ENCODE assay signal across 9 mouse cellular contexts in genomic region chr10:8761656-8762055, GRCm38 (mm10).
DNase-seq lines count a peak whose midpoint lies in the region; ATAC-seq and TF ChIP-seq lines count a peak whose summit lies in the region.
"Had no signal": no experiment of that assay in that cellular context is flagged by ENCODE, and none has a peak within 500 bp of the region (broad histone marks: within the 10 kb centered on the region; RNA-seq: fewer than 3 reads in every experiment).

No protein-coding gene starts in this region.

- no peak for DNase-seq in heart, adult 8-10 months (ENCODE audit: low spot score)
- no peak for DNase-seq in testis, postnatal 10 days (ENCODE audit: low spot score)
- DNase-seq in adrenal gland, postnatal 25 days, result no peak
- no peak for DNase-seq in cerebellum, adult 11-12 months
- DNase-seq: cerebellum, adult 9-10 months had no signal

- no peak for ATAC-seq in heart, embryonic 14.5 days (ENCODE audit: insufficient number of reproducible peaks, insufficient read depth, low FRiP score, low read depth)
- ATAC-seq in limb, embryonic 15.5 days (ENCODE audit: insufficient number of reproducible peaks, low FRiP score, low TSS enrichment, low read depth), result no peak
- ATAC-seq in erythroblast, adult 5-6 weeks (replicated peaks; ENCODE audit: low FRiP score, poor library complexity, severe bottlenecking), result no peak

- H3K36me3 ChIP-seq in heart, embryonic 14.5 days (ENCODE audit: control insufficient read depth, insufficient read depth, low read length), result 0 out of 2 replicates have a peak, but pooled peaks cover 3% of the 10 kb centered on the region
- H3K36me3 ChIP-seq in testis, adult 2 months (ENCODE audit: control insufficient read depth, insufficient read depth, low read length), result no peaks in the 10 kb centered on the region
- H3K36me3 ChIP-seq in limb, embryonic 15.5 days, result no peaks in the 10 kb centered on the region

- TF ChIP-seq CTCF in testis, adult 2 months (IDR thresholded peaks at IDR 0.05; ENCODE audit: control insufficient read depth, insufficient read depth, insufficient replicate concordance, low read depth, low read length), result no peak

- WGBS in heart, embryonic 14.5 days, result 65% methylated on average over 9 of the region's 9 CpGs
- WGBS in limb, embryonic 15.5 days, result 36% methylated on average over 9 of the region's 9 CpGs

- H3K9ac ChIP-seq in heart, embryonic 14.5 days (ENCODE audit: low read length), result peak overlapping the region; percentile 68
- 0 out of 2 replicates have a peak overlapping the region, but pooled peaks have one; percentile 10 for H3K9ac ChIP-seq in limb, embryonic 15.5 days

- no peaks in the 10 kb centered on the region for H3K9me3 ChIP-seq in heart, embryonic 14.5 days (ENCODE audit: control insufficient read depth, low read length)
- H3K9me3 ChIP-seq in limb, embryonic 15.5 days, result no peaks in the 10 kb centered on the region

- TF ChIP-seq POLR2A in testis, adult 2 months (IDR thresholded peaks at IDR 0.05; ENCODE audit: control insufficient read depth, low read depth, low read length), result no peak

- peaks cover 6 to 21% of the 10 kb centered on the region in 2 experiments; a peak in 3 of 4 replicates for H3K4me1 ChIP-seq in heart, embryonic 14.5 days (ENCODE audit: control insufficient read depth in 2 of 2, insufficient read depth in 2 of 2, low read length in 2 of 2)
- H3K4me1 ChIP-seq in testis, adult 2 months (ENCODE audit: control insufficient read depth, insufficient read depth, low read length), result peaks cover 2% of the 10 kb centered on the region; the same call in 1 of the 2 replicates
- peaks cover 56% of the 10 kb centered on the region for H3K4me1 ChIP-seq in limb, embryonic 15.5 days

- H3K27ac ChIP-seq in heart, embryonic 14.5 days (replicated peaks in 1 of 2; ENCODE audit: control insufficient read depth in 1 of 2, insufficient read depth in 1 of 2, low read depth in 2 of 2, low read length in 2 of 2), result peak overlapping the region; percentile 45 to 61; a peak in 3 of 4 replicates
- peak overlapping the region; percentile 36; the same call in 1 of the 2 replicates for H3K27ac ChIP-seq in testis, adult 2 months (ENCODE audit: control insufficient read depth, insufficient read depth, low read depth, low read length)
- peak overlapping the region; percentile 88 for H3K27ac ChIP-seq in limb, embryonic 15.5 days

- H3K27me3 ChIP-seq in heart, embryonic 14.5 days (ENCODE audit: control insufficient read depth, insufficient read depth, low read length), result no peaks in the 10 kb centered on the region
- no peaks in the 10 kb centered on the region for H3K27me3 ChIP-seq in testis, adult 2 months (ENCODE audit: control insufficient read depth, insufficient read depth, low read length)
- H3K27me3 ChIP-seq in limb, embryonic 15.5 days, result no peaks in the 10 kb centered on the region

- peak overlapping the region; percentile 75 for H3K4me2 ChIP-seq in heart, embryonic 14.5 days (ENCODE audit: low read length)
- peak overlapping the region; percentile 43 for H3K4me2 ChIP-seq in limb, embryonic 15.5 days

- peak overlapping the region; percentile 34 to 35 for H3K4me3 ChIP-seq in heart, embryonic 14.5 days (ENCODE audit: control insufficient read depth in 1 of 2, insufficient read depth in 1 of 2, low read depth in 1 of 2, low read length in 2 of 2)
- H3K4me3 ChIP-seq in testis, adult 2 months (ENCODE audit: control insufficient read depth, low read depth, low read length), result peak overlapping the region; percentile 16; the same call in 1 of the 2 replicates
- H3K4me3 ChIP-seq in limb, embryonic 15.5 days, result peak overlapping the region; percentile 37

Comparison
In these comparisons a context has a peak if more than half of its experiments do, and no peak if none do; other contexts are left out.
1. H3K27ac ChIP-seq: peak in every context shown above with its lines; median percentile 88 in limb, embryonic 15.5 days; 53 in heart, embryonic 14.5 days; 36 in testis, adult 2 months.